Mouse (Mus musculus) bone marrow macrophage, adult 2 months (primary cell): ENCODE results near the gene Mib2.

Experiments used
- CTCF ChIP-seq: IDR thresholded peaks from 2 replicates; pipeline ENCODE4 v1.5.1; 2012; ENCODE audit warnings: low read depth, mild to moderate bottlenecking, low read length, moderate library complexity
- POLR2A ChIP-seq: IDR thresholded peaks from 2 replicates; pipeline ENCODE4 v1.6.1; 2012; ENCODE audit warnings: mild to moderate bottlenecking, low read depth, low read length, borderline replicate concordance

- TF ChIP-seq CTCF (no peak), POLR2A (no peak)
Measured at GRCm38 (mm10) chr4:155708582-155708981, 39.6 kb upstream of the Mib2 start.
